Mouse (Mus musculus) MEL (cell line): ENCODE data around the gene Mkks. TPM values are rescaled to one million over a fixed set of nuclear protein-coding genes. Genes with fewer than 3 reads are reported as not detected.

Experiments
- DNase-seq: peaks from one replicate; pipeline ENCODE4 v3.0.0; 2011; ENCODE audit warnings: low read depth, low spot score
- H3K27ac ChIP-seq: 2 replicates; pipeline ENCODE4 v1.5.1; 2012; ENCODE audit warnings: low read depth, mild to moderate bottlenecking, control low read depth, low read length, moderate library complexity; ENCODE audit not compliant: control insufficient read depth
- H3K27me3 ChIP-seq, 2 experiments: fragments of 150-350 bp in 1 of 2; sonication (generic) in 1 of 2; 2 replicates each; pipeline ENCODE4 v1.6.1; 2012; ENCODE audit warnings: low read length in 2 of 2, mild to moderate bottlenecking in 2 of 2, improper control_type of control experiment in 1 of 2, moderate library complexity in 1 of 2; ENCODE audit not compliant: insufficient read depth in 2 of 2, control insufficient read depth in 1 of 2
- H3K36me3 ChIP-seq, 2 experiments: 2 replicates each; pipeline ENCODE4 v1.6.1; 2012 to 2014; ENCODE audit warnings: low read length in 2 of 2, improper control_type of control experiment in 1 of 2, inconsistent platforms in 1 of 2, mild to moderate bottlenecking in 1 of 2; ENCODE audit not compliant: insufficient read depth in 2 of 2, control insufficient read depth in 1 of 2
- H3K4me1 ChIP-seq, 2 experiments: fragments of 150-350 bp in 1 of 2; sonication (generic) in 1 of 2; 2 replicates each; pipeline ENCODE4 v1.6.1; 2012; ENCODE audit warnings: low read length in 2 of 2, improper control_type of control experiment in 1 of 2, mild to moderate bottlenecking in 1 of 2; ENCODE audit not compliant: insufficient read depth in 2 of 2, control insufficient read depth in 1 of 2
- H3K4me3 ChIP-seq, 2 experiments: fragments of 150-350 bp in 1 of 2; sonication (generic) in 1 of 2; 2 replicates each; pipeline ENCODE4 v1.5.1; 2012; ENCODE audit warnings: low read depth in 2 of 2, low read length in 2 of 2, mild to moderate bottlenecking in 2 of 2, moderate library complexity in 2 of 2, control low read depth in 1 of 2, improper control_type of control experiment in 1 of 2; ENCODE audit not compliant: control insufficient read depth in 1 of 2, insufficient read depth in 1 of 2
- H3K79me2 ChIP-seq: 2 replicates; pipeline ENCODE4 v1.6.1; 2012; ENCODE audit warnings: mild to moderate bottlenecking, low read length, moderate library complexity; ENCODE audit not compliant: control insufficient read depth, poor library complexity, insufficient read depth
- H3K9ac ChIP-seq: 2 replicates; pipeline ENCODE4 v1.6.1; 2012; ENCODE audit warnings: low read depth, mild to moderate bottlenecking, control low read depth, low read length, moderate library complexity; ENCODE audit not compliant: control insufficient read depth, poor library complexity, severe bottlenecking
- H3K9me3 ChIP-seq: fragments of 150-350 bp; sonication (generic); replicated peaks from 2 replicates; pipeline ENCODE4 v1.6.1; 2012; ENCODE audit warnings: mild to moderate bottlenecking, low read length, improper control_type of control experiment, moderate library complexity; ENCODE audit not compliant: insufficient read depth
- CHD1 ChIP-seq: IDR thresholded peaks from 2 replicates; pipeline ENCODE4 v1.6.1; 2012; ENCODE audit warnings: low read depth, mild to moderate bottlenecking, inconsistent platforms, low read length, improper control_type of control experiment
- CTCF ChIP-seq, 3 experiments: IDR thresholded peaks in 2 of 3; conservative IDR thresholded peaks in 1 of 3; 2 replicates each; pipeline ENCODE4 v1.5.1; 2011 to 2012; ENCODE audit warnings: low read length in 3 of 3, low read depth in 2 of 3, mild to moderate bottlenecking in 2 of 3, improper control_type of control experiment in 1 of 3, inconsistent platforms in 1 of 3, mixed read lengths in 1 of 3, moderate library complexity in 1 of 3; ENCODE audit not compliant: control insufficient read depth in 1 of 3, insufficient read depth in 1 of 3, poor library complexity in 1 of 3, severe bottlenecking in 1 of 3
- E2F4 ChIP-seq: IDR thresholded peaks from 2 replicates; pipeline ENCODE4 v1.6.1; 2011; ENCODE audit warnings: low read depth, low read length, improper control_type of control experiment, borderline replicate concordance
- ELF1 ChIP-seq: IDR thresholded peaks from 2 replicates; pipeline ENCODE4 v1.6.1; 2014; ENCODE audit warnings: low read depth, mild to moderate bottlenecking, inconsistent platforms, low read length, improper control_type of control experiment, moderate library complexity
- EP300 ChIP-seq, 2 experiments: IDR thresholded peaks; 2 replicates each; pipeline ENCODE4 v1.6.1; 2011; ENCODE audit warnings: improper control_type of control experiment in 2 of 2, low read length in 2 of 2, low read depth in 1 of 2, mild to moderate bottlenecking in 1 of 2
- ETS1 ChIP-seq: IDR thresholded peaks from 2 replicates; pipeline ENCODE4 v1.6.1; 2012; ENCODE audit warnings: low read depth, mild to moderate bottlenecking, inconsistent platforms, low read length, improper control_type of control experiment, moderate library complexity
- GABPA ChIP-seq: IDR thresholded peaks from 2 replicates; pipeline ENCODE4 v1.6.1; 2012; ENCODE audit warnings: low read depth, mild to moderate bottlenecking, inconsistent platforms, low read length, improper control_type of control experiment, moderate library complexity
- GATA1 ChIP-seq: IDR thresholded peaks from 2 replicates; pipeline ENCODE4 v1.6.1; 2011; ENCODE audit warnings: low read depth, low read length, improper control_type of control experiment
- HCFC1 ChIP-seq: IDR thresholded peaks from 2 replicates; pipeline ENCODE4 v1.6.1; 2012; ENCODE audit warnings: low read depth, mild to moderate bottlenecking, inconsistent platforms, low read length, improper control_type of control experiment, moderate library complexity
- JUND ChIP-seq: IDR thresholded peaks from 2 replicates; pipeline ENCODE4 v1.6.1; 2011; ENCODE audit warnings: low read depth, mild to moderate bottlenecking, improper control_type of control experiment, low read length
- KAT2A ChIP-seq: conservative IDR thresholded peaks from 2 replicates; pipeline ENCODE4 v1.6.1; 2012; ENCODE audit warnings: low read depth, low read length, improper control_type of control experiment, inconsistent platforms
- MAFK ChIP-seq: IDR thresholded peaks from 2 replicates; pipeline ENCODE4 v1.6.1; 2011; ENCODE audit warnings: low read depth, mild to moderate bottlenecking, low read length, improper control_type of control experiment, borderline replicate concordance
- MAX ChIP-seq: IDR thresholded peaks from 2 replicates; pipeline ENCODE4 v1.6.1; 2011; ENCODE audit warnings: low read length, improper control_type of control experiment
- MAZ ChIP-seq: IDR thresholded peaks from 2 replicates; pipeline ENCODE4 v1.6.1; 2012; ENCODE audit warnings: low read depth, mild to moderate bottlenecking, inconsistent platforms, low read length, improper control_type of control experiment
- MEF2A ChIP-seq: IDR thresholded peaks from 2 replicates; pipeline ENCODE4 v1.6.1; 2014; ENCODE audit warnings: low read depth, mild to moderate bottlenecking, inconsistent platforms, low read length, improper control_type of control experiment; ENCODE audit not compliant: poor library complexity, insufficient replicate concordance, severe bottlenecking; ENCODE audit errors: extremely low read depth
- MXI1 ChIP-seq: IDR thresholded peaks from 2 replicates; pipeline ENCODE4 v1.6.1; 2011; ENCODE audit warnings: mild to moderate bottlenecking, low read depth, low read length, improper control_type of control experiment
- MYB ChIP-seq: IDR thresholded peaks from 2 replicates; pipeline ENCODE4 v1.6.1; 2011; ENCODE audit warnings: mild to moderate bottlenecking, low read depth, low read length, improper control_type of control experiment
- MYC ChIP-seq: IDR thresholded peaks from 2 replicates; pipeline ENCODE4 v1.6.1; 2011; ENCODE audit warnings: low read depth, mild to moderate bottlenecking, low read length, improper control_type of control experiment, moderate library complexity
- NELFE ChIP-seq: IDR thresholded peaks from 2 replicates; pipeline ENCODE4 v1.6.1; 2011; ENCODE audit warnings: low read depth, low read length, improper control_type of control experiment
- NRF1 ChIP-seq: IDR thresholded peaks from 2 replicates; pipeline ENCODE4 v1.6.1; 2014; ENCODE audit warnings: low read depth, mild to moderate bottlenecking, inconsistent platforms, low read length, improper control_type of control experiment, moderate library complexity; ENCODE audit not compliant: poor library complexity, insufficient read depth, severe bottlenecking
- POLR2A ChIP-seq, 2 experiments: IDR thresholded peaks; 2 replicates each; pipeline ENCODE4 v1.6.1; 2011 to 2012; ENCODE audit warnings: low read length in 2 of 2, mild to moderate bottlenecking in 2 of 2, control low read depth in 1 of 2, improper control_type of control experiment in 1 of 2, low read depth in 1 of 2, moderate library complexity in 1 of 2; ENCODE audit not compliant: control insufficient read depth in 1 of 2, insufficient read depth in 1 of 2, poor library complexity in 1 of 2
- POLR2AphosphoS2 ChIP-seq: IDR thresholded peaks from 2 replicates; pipeline ENCODE4 v1.6.1; 2011; ENCODE audit warnings: low read length, improper control_type of control experiment
- POLR2AphosphoS5 ChIP-seq: IDR thresholded peaks from 2 replicates; pipeline ENCODE4 v1.6.1; 2012; ENCODE audit warnings: low read depth, borderline replicate concordance, mild to moderate bottlenecking, inconsistent platforms, low read length, moderate library complexity, mixed read lengths
- RAD21 ChIP-seq: IDR thresholded peaks from 2 replicates; pipeline ENCODE4 v1.6.1; 2011; ENCODE audit warnings: mild to moderate bottlenecking, low read depth, low read length, improper control_type of control experiment
- SIN3A ChIP-seq: IDR thresholded peaks from 2 replicates; pipeline ENCODE4 v1.6.1; 2012; ENCODE audit warnings: low read length, improper control_type of control experiment, inconsistent platforms
- SMC3 ChIP-seq: IDR thresholded peaks from 2 replicates; pipeline ENCODE4 v1.6.1; 2011; ENCODE audit warnings: low read depth, low read length, improper control_type of control experiment
- TAL1 ChIP-seq: IDR thresholded peaks from 2 replicates; pipeline ENCODE4 v1.6.1; 2012; ENCODE audit warnings: mild to moderate bottlenecking, inconsistent platforms, low read length, moderate library complexity, mixed read lengths
- TBP ChIP-seq: IDR thresholded peaks from 2 replicates; pipeline ENCODE4 v1.8.0; 2011; ENCODE audit warnings: low read depth, low read length, improper control_type of control experiment
- TCF12 ChIP-seq: IDR thresholded peaks from 2 replicates; pipeline ENCODE4 v1.6.1; 2014; ENCODE audit warnings: low read depth, mild to moderate bottlenecking, inconsistent platforms, low read length, improper control_type of control experiment, moderate library complexity
- UBTF ChIP-seq: IDR thresholded peaks from 2 replicates; pipeline ENCODE4 v1.6.1; 2012; ENCODE audit warnings: low read depth, mild to moderate bottlenecking, inconsistent platforms, low read length, improper control_type of control experiment, moderate library complexity, borderline replicate concordance; ENCODE audit not compliant: insufficient read depth
- USF1 ChIP-seq: IDR thresholded peaks from 2 replicates; pipeline ENCODE4 v1.6.1; 2014; ENCODE audit warnings: low read depth, mild to moderate bottlenecking, inconsistent platforms, low read length, improper control_type of control experiment, moderate library complexity
- USF2 ChIP-seq, 2 experiments: IDR thresholded peaks; 2 replicates each; pipeline ENCODE4 v1.6.1; 2011 to 2012; ENCODE audit warnings: improper control_type of control experiment in 2 of 2, low read length in 2 of 2, borderline replicate concordance in 1 of 2, inconsistent platforms in 1 of 2, low read depth in 1 of 2, mild to moderate bottlenecking in 1 of 2; ENCODE audit not compliant: insufficient read depth in 1 of 2
- ZC3H11A ChIP-seq: IDR thresholded peaks from 2 replicates; pipeline ENCODE4 v1.6.1; 2012; ENCODE audit warnings: low read depth, mild to moderate bottlenecking, inconsistent platforms, low read length, improper control_type of control experiment
- ZNF384 ChIP-seq: IDR thresholded peaks from 2 replicates; pipeline ENCODE4 v1.6.1; 2012; ENCODE audit warnings: low read depth, mild to moderate bottlenecking, inconsistent platforms, low read length, improper control_type of control experiment
- polyA plus RNA-seq, 2 experiments: library from polyadenylated mRNA; stranded (reverse) in 1 of 2; unstranded in 1 of 2; fragments of >175 nt in 1 of 2; fragments of >200 nt in 1 of 2; gene quantifications; 2 replicates each; pipeline versions ENCODE4 v1.2.1 to v1.2.4; 2012; ENCODE audit warnings: low replicate concordance in 2 of 2, low read depth in 1 of 2; ENCODE audit not compliant: insufficient read length in 2 of 2, insufficient read depth in 1 of 2, missing spikeins in 1 of 2
- total RNA-seq: library from RNA; depleted of rRNA; stranded (reverse); fragments of 300-350 nt; gene quantifications from 2 replicates; pipeline ENCODE4 v1.2.3, GENCODE M21; 2012; rRNA removed

Gene Mkks
- 3.4 and 4.0 TPM in 2 replicates for total RNA-seq
- 1 to 10 TPM in 1 of 2 experiments, not detected in 1; 5.1 TPM for polyA plus RNA-seq

DNA sequence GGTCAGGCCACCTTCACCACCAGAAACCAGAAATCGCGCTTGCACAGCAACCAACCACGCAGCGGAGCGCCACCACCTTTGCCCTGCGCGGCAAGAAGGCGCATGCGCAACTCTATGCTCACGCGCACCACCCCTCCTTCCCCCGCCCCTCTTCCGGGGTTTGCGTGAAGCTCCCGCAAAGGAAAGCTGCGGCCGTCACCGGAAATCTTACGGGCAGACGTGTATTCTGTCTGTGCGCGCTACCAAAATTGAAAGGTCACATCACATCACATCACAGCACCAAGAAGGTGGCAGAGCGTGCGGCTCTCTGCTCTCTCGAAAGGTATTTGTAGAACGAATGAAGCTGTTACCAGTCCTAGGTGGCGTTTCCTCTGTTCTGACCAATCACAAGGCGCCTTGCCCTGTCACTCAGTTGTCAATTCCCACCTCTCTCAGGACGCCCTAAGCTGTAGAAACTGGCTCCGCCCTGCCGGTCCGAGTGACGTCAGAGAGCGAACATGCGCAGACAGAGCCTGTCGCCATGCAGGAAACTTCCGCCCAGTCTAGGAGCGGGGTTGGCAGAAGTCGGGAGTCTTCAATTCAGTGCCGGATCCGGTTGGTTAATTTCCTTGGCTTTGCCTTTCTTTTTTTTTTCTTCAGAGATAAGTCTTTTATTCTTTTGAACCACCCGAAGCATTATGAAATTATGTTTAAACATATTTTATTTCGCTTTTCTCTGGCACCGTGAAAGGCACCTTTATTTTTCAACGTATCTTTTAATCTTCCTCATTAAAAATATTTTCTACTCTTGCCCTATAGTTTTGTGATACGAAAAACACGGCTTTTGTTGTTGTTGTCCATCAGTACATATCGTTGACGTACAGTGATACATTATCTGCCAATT lies at the start of gene Mkks, which contains the start of the genes Slx4ip and AL731706.1:
TSS of gene Mkks (minus strand) at position 322 of the 883 bp plus-strand sequence.
TSS of gene Slx4ip (plus strand) at position 151 of the 883 bp plus-strand sequence.
TSS of gene AL731706.1 (minus strand) at position 322 of the 883 bp plus-strand sequence.
- peak; percentile 99 for DNase-seq
- peak within 1 kb of the TSS; percentile 86 for H3K27ac ChIP-seq
- H3K4me3 ChIP-seq = peak within 1 kb of the TSS; percentile 91 to 98
- H3K9me3 ChIP-seq = no peaks in the 10 kb centered on the region
- peak within 1 kb of the TSS; percentile 93 for H3K9ac ChIP-seq
- H3K4me1 ChIP-seq = peaks cover 3 to 11% of the 10 kb centered on the region in 2 experiments
- H3K79me2 ChIP-seq = peaks cover 19% of the 10 kb centered on the region
- no peaks in the 10 kb centered on the region for H3K27me3 ChIP-seq
- peaks cover 0 to 18% of the 10 kb centered on the region in 2 experiments; a peak in 3 of 4 replicates for H3K36me3 ChIP-seq
- TF ChIP-seq NRF1 = peak; percentile 81
- no peak for TF ChIP-seq USF2 (IDR thresholded peaks at IDR 0.05; ENCODE audit: borderline replicate concordance in 1 of 2, insufficient read depth in 1 of 2, low read depth in 1 of 2, low read length in 2 of 2)
- TF ChIP-seq CTCF (IDR thresholded peaks at IDR 0.05 in 2 of 3, conservative IDR thresholded peaks at IDR 0.05 in 1 of 3; ENCODE audit: control insufficient read depth in 1 of 3, insufficient read depth in 1 of 3, low read depth in 2 of 3, low read length in 3 of 3, poor library complexity in 1 of 3, severe bottlenecking in 1 of 3) = no peak
- TF ChIP-seq TCF12 = peak; percentile 49; the same call in 1 of the 2 replicates
- TF ChIP-seq SIN3A = peak; percentile 58
- no peak for TF ChIP-seq ZC3H11A
- TF ChIP-seq TBP = peak; percentile 65
- TF ChIP-seq MXI1 = peak; percentile 38; the same call in 1 of the 2 replicates
- peak; percentile 92 for TF ChIP-seq NELFE
- TF ChIP-seq ETS1 = no peak
- no peak for TF ChIP-seq MAFK
- TF ChIP-seq MEF2A = no peak
- no peak for TF ChIP-seq TAL1
- no peak for TF ChIP-seq EP300 (IDR thresholded peaks at IDR 0.05; ENCODE audit: low read depth in 1 of 2, low read length in 2 of 2)
- TF ChIP-seq MAX = peak; percentile 84
- peak; percentile 78 to 89 for TF ChIP-seq POLR2A (IDR thresholded peaks at IDR 0.05; ENCODE audit: control insufficient read depth in 1 of 2, insufficient read depth in 1 of 2, low read depth in 1 of 2, low read length in 2 of 2, poor library complexity in 1 of 2)
- TF ChIP-seq USF1 = no peak; the same call in 1 of the 2 replicates
- TF ChIP-seq JUND = no peak
- TF ChIP-seq MYC = no peak
- peak; percentile 75 for TF ChIP-seq POLR2AphosphoS2
- no peak for TF ChIP-seq MYB
- TF ChIP-seq KAT2A = peak; percentile 75
- TF ChIP-seq UBTF = no peak
- no peak for TF ChIP-seq SMC3
- TF ChIP-seq ELF1 = peak; percentile 90
- peak; percentile 84 for TF ChIP-seq HCFC1
- TF ChIP-seq GATA1 = no peak
- peak; percentile 53; the same call in 1 of the 2 replicates for TF ChIP-seq MAZ
- TF ChIP-seq GABPA = no peak
- no peak; the same call in 1 of the 2 replicates for TF ChIP-seq POLR2AphosphoS5
- no peak for TF ChIP-seq ZNF384
- TF ChIP-seq E2F4 = no peak
- 0 out of 2 replicates have a peak, but pooled peaks have one; percentile 95 for TF ChIP-seq CHD1
- no peak for TF ChIP-seq RAD21
